Mouse (Mus musculus) liver, embryonic 11.5 days (tissue): ENCODE data around the gene Limch1. TPM values are rescaled to one million over a fixed set of nuclear protein-coding genes. Genes with fewer than 3 reads are reported as not detected.

ENCODE experiments used
- ATAC-seq: fragments of 200-750 bp; cut with Nextera tagmentation; replicated peaks from 2 replicates; pipeline ENCODE4 v1.8.0; 2017; ENCODE audit warnings: moderate number of reproducible peaks, mild to moderate bottlenecking, moderate TSS enrichment, moderate library complexity; ENCODE audit not compliant: low FRiP score
- DNase-seq: peaks from one replicate; pipeline ENCODE4 v3.0.0-alpha.2; 2017; ENCODE audit warnings: low spot score
- H3K27ac ChIP-seq: fragments of 300-500 bp; sonication (generic); 2 replicates; pipeline ENCODE4 v1.5.1; 2014; ENCODE audit warnings: mild to moderate bottlenecking, low read depth, low read length, control low read depth
- H3K27me3 ChIP-seq: fragments of 300-500 bp; sonication (generic); replicated peaks from 2 replicates; pipeline ENCODE4 v1.6.1; 2014; ENCODE audit warnings: low read length, mixed read lengths; ENCODE audit not compliant: control insufficient read depth, insufficient read depth
- H3K36me3 ChIP-seq: fragments of 300-500 bp; sonication (generic); 2 replicates; pipeline ENCODE4 v1.6.1; 2014; ENCODE audit warnings: mild to moderate bottlenecking, low read length, moderate library complexity, mixed read lengths; ENCODE audit not compliant: control insufficient read depth, insufficient read depth
- H3K4me1 ChIP-seq: fragments of 300-500 bp; sonication (generic); replicated peaks from 2 replicates; pipeline ENCODE4 v1.6.1; 2014; ENCODE audit warnings: low read length, mixed read lengths; ENCODE audit not compliant: control insufficient read depth, insufficient read depth
- H3K4me2 ChIP-seq: fragments of 300-500 bp; sonication (generic); 2 replicates; pipeline ENCODE4 v1.6.1; 2014; ENCODE audit warnings: mild to moderate bottlenecking, control low read depth, moderate library complexity
- H3K4me3 ChIP-seq: fragments of 300-500 bp; sonication (generic); 2 replicates; pipeline ENCODE4 v1.5.1; 2014; ENCODE audit warnings: low read depth, low read length, control low read depth
- H3K9ac ChIP-seq: fragments of 300-500 bp; sonication (generic); 2 replicates; pipeline ENCODE4 v1.6.1; 2014; ENCODE audit warnings: low read depth, low read length, control low read depth
- H3K9me3 ChIP-seq: fragments of 300-500 bp; sonication (generic); 2 replicates; pipeline ENCODE4 v1.6.1; 2016; ENCODE audit warnings: low read length, inconsistent platforms, mixed read lengths; ENCODE audit not compliant: control insufficient read depth
- WGBS: fragments of 180-500 bp; shearing (Covaris S2); extraction: QIAGEN DNeasy Blood & Tissue Kit; methylation state at CpG from one replicate; pipeline ENCODE4 v1.1.7; 2014; 5-methylcytosine and 5-hydroxymethylcytosine counted together
- polyA plus RNA-seq: library from polyadenylated mRNA; unstranded; fragments of >200 nt; fragmentation: Nextera tagmentation; extraction: Ambion mirVana; gene quantifications from 2 replicates; pipeline ENCODE4 v1.2.1, GENCODE M21; 2014

Gene Limch1
- polyA plus RNA-seq, 1 experiment from 2014 or later, result 11.6 TPM

GRCm38 (mm10) chr5:66715498-66715931 is 30.1 kb upstream of the Limch1 start:
- ATAC-seq, result no peak
- Histone ChIP-seq H3K9me3 (no peaks in the 10 kb centered on the region), H3K36me3 (no peaks in the 10 kb centered on the region), H3K27ac (no peak overlapping the region), H3K9ac (no peak overlapping the region), H3K27me3 (0 out of 2 replicates have a peak, but pooled peaks cover 2% of the 10 kb centered on the region), H3K4me3 (no peak overlapping the region), H3K4me1 (no peaks in the 10 kb centered on the region), H3K4me2 (no peak overlapping the region)
- 38% methylated on average over 4 of the region's 4 CpGs for WGBS
- DNase-seq, result no peak

GRCm38 (mm10) chr5:66717931-66718330 is 27.7 kb upstream of the Limch1 start:
- no peaks in the 10 kb centered on the region for H3K9me3 ChIP-seq
- H3K4me3 ChIP-seq, result no peak overlapping the region
- no peak overlapping the region for H3K9ac ChIP-seq
- DNase-seq (no peak), ATAC-seq (no peak)
- no peak overlapping the region for H3K4me2 ChIP-seq
- 0 out of 2 replicates have a peak, but pooled peaks cover 2% of the 10 kb centered on the region for H3K27me3 ChIP-seq
- no peaks in the 10 kb centered on the region for H3K36me3 ChIP-seq
- H3K4me1 ChIP-seq, result no peaks in the 10 kb centered on the region
- 58% methylated on average over 4 of the region's 4 CpGs for WGBS
- no peak overlapping the region for H3K27ac ChIP-seq

- no peak for DNase-seq
- WGBS, result 61% methylated on average over 3 of the region's 3 CpGs
- no peak for ATAC-seq
- Histone ChIP-seq H3K4me3 (no peak overlapping the region), H3K27me3 (0 out of 2 replicates have a peak, but pooled peaks cover 2% of the 10 kb centered on the region), H3K4me2 (no peak overlapping the region), H3K36me3 (no peaks in the 10 kb centered on the region), H3K4me1 (no peaks in the 10 kb centered on the region), H3K9me3 (no peaks in the 10 kb centered on the region), H3K9ac (no peak overlapping the region), H3K27ac (no peak overlapping the region)
Observed at GRCm38 (mm10) chr5:66718413-66718812, 27.2 kb upstream of the Limch1 start.

- H3K36me3 ChIP-seq, result no peaks in the 10 kb centered on the region
- H3K27ac ChIP-seq, result no peak overlapping the region
- no peak overlapping the region for H3K4me2 ChIP-seq
- 75% methylated on average over 7 of the region's 7 CpGs for WGBS
- H3K27me3 ChIP-seq, result 0 out of 2 replicates have a peak, but pooled peaks cover 2% of the 10 kb centered on the region
- ATAC-seq (no peak), DNase-seq (no peak)
- no peaks in the 10 kb centered on the region for H3K9me3 ChIP-seq
- no peak overlapping the region for H3K9ac ChIP-seq
- H3K4me3 ChIP-seq, result no peak overlapping the region
- no peaks in the 10 kb centered on the region for H3K4me1 ChIP-seq
Observed at GRCm38 (mm10) chr5:66718880-66719279, 26.7 kb upstream of the Limch1 start.

- no peak overlapping the region for H3K27ac ChIP-seq
- H3K9me3 ChIP-seq, result no peaks in the 10 kb centered on the region
- 39% methylated on average over 5 of the region's 5 CpGs for WGBS
- H3K4me2 ChIP-seq, result no peak overlapping the region
- ATAC-seq (no peak), DNase-seq (no peak)
- no peaks in the 10 kb centered on the region for H3K4me1 ChIP-seq
- H3K36me3 ChIP-seq, result no peaks in the 10 kb centered on the region
- 0 out of 2 replicates have a peak, but pooled peaks cover 2% of the 10 kb centered on the region for H3K27me3 ChIP-seq
- no peak overlapping the region for H3K4me3 ChIP-seq
- no peak overlapping the region for H3K9ac ChIP-seq
Observed at GRCm38 (mm10) chr5:66720921-66721320, 24.7 kb upstream of the Limch1 start.

- ATAC-seq, result no peak
- H3K4me1 ChIP-seq, result no peaks in the 10 kb centered on the region
- no peak for DNase-seq
- H3K9ac ChIP-seq, result no peak overlapping the region
- no peaks in the 10 kb centered on the region for H3K9me3 ChIP-seq
- H3K36me3 ChIP-seq, result no peaks in the 10 kb centered on the region
- WGBS, result 60% methylated on average over 9 of the region's 9 CpGs
- no peak overlapping the region for H3K4me3 ChIP-seq
- H3K4me2 ChIP-seq, result no peak overlapping the region
- 0 out of 2 replicates have a peak, but pooled peaks cover 2% of the 10 kb centered on the region for H3K27me3 ChIP-seq
- H3K27ac ChIP-seq, result no peak overlapping the region
Observed at GRCm38 (mm10) chr5:66722586-66722985, 23.0 kb upstream of the Limch1 start.

GRCm38 (mm10) chr5:66723037-66723436 is 22.6 kb upstream of the Limch1 start:
- DNase-seq (no peak), ATAC-seq (no peak)
- no peaks in the 10 kb centered on the region for H3K36me3 ChIP-seq
- no peak overlapping the region for H3K4me3 ChIP-seq
- H3K9me3 ChIP-seq, result no peaks in the 10 kb centered on the region
- 67% methylated on average over 4 of the region's 4 CpGs for WGBS
- H3K9ac ChIP-seq, result no peak overlapping the region
- no peak overlapping the region for H3K4me2 ChIP-seq
- no peak overlapping the region for H3K27ac ChIP-seq
- no peaks in the 10 kb centered on the region for H3K4me1 ChIP-seq
- H3K27me3 ChIP-seq, result no peaks in the 10 kb centered on the region

- ATAC-seq, result no peak
- H3K36me3 ChIP-seq, result no peaks in the 10 kb centered on the region
- no peaks in the 10 kb centered on the region for H3K9me3 ChIP-seq
- no peak overlapping the region for H3K4me2 ChIP-seq
- H3K9ac ChIP-seq, result no peak overlapping the region
- no peaks in the 10 kb centered on the region for H3K27me3 ChIP-seq
- no peak overlapping the region for H3K27ac ChIP-seq
- 82% methylated on average over 3 of the region's 3 CpGs for WGBS
- no peaks in the 10 kb centered on the region for H3K4me1 ChIP-seq
- DNase-seq, result no peak
- no peak overlapping the region for H3K4me3 ChIP-seq
Observed at GRCm38 (mm10) chr5:66723626-66724025, 22.0 kb upstream of the Limch1 start.

GRCm38 (mm10) chr5:66729306-66729705 is 16.3 kb upstream of the Limch1 start:
- Histone ChIP-seq H3K4me2 (no peak overlapping the region), H3K36me3 (no peaks in the 10 kb centered on the region), H3K9me3 (no peaks in the 10 kb centered on the region), H3K27ac (no peak overlapping the region), H3K4me1 (no peaks in the 10 kb centered on the region), H3K27me3 (no peaks in the 10 kb centered on the region), H3K9ac (no peak overlapping the region), H3K4me3 (no peak overlapping the region)
- DNase-seq, result no peak
- ATAC-seq, result no peak
- WGBS, result 81% methylated on average over 4 of the region's 4 CpGs
